Mouse (Mus musculus) thymus, adult 2 months (tissue): Measurements from ENCODE around the gene Yipf2. TPM values are rescaled to one million over a fixed set of nuclear protein-coding genes. Genes with fewer than 3 reads are reported as not detected.

Experiments
- DNase-seq: peaks from one replicate; pipeline ENCODE4 v3.0.0; 2021
- H3K27ac ChIP-seq: fragments of 200-500 bp; 2 replicates; pipeline ENCODE4 v1.5.1; 2012; ENCODE audit warnings: low read length, control low read depth; ENCODE audit not compliant: control insufficient read depth, insufficient read depth
- H3K27me3 ChIP-seq: fragments of 200-500 bp; 2 replicates; pipeline ENCODE4 v1.6.1; 2012; ENCODE audit warnings: mild to moderate bottlenecking, low read length, moderate library complexity, mixed read lengths; ENCODE audit not compliant: control insufficient read depth, insufficient read depth
- H3K36me3 ChIP-seq: fragments of 200-500 bp; 2 replicates; pipeline ENCODE4 v1.6.1; 2012; ENCODE audit warnings: mild to moderate bottlenecking, low read length, moderate library complexity; ENCODE audit not compliant: control insufficient read depth, insufficient read depth
- H3K4me1 ChIP-seq: fragments of 200-500 bp; replicated peaks from 2 replicates; pipeline ENCODE4 v1.6.1; 2012; ENCODE audit warnings: low read length; ENCODE audit not compliant: control insufficient read depth, insufficient read depth
- H3K4me3 ChIP-seq: fragments of 200-500 bp; 2 replicates; pipeline ENCODE4 v1.5.1; 2012; ENCODE audit warnings: mild to moderate bottlenecking, low read length, control low read depth, moderate library complexity; ENCODE audit not compliant: control insufficient read depth, insufficient read depth
- CTCF ChIP-seq: fragments of 200-500 bp; IDR thresholded peaks from 2 replicates; pipeline ENCODE4 v1.5.1; 2012; ENCODE audit warnings: mild to moderate bottlenecking, control low read depth, low read length, moderate library complexity, borderline replicate concordance; ENCODE audit not compliant: control insufficient read depth, poor library complexity, insufficient read depth; ENCODE audit errors: extremely low read depth
- POLR2A ChIP-seq: fragments of 200-500 bp; IDR thresholded peaks from 2 replicates; pipeline ENCODE4 v1.6.1; 2012; ENCODE audit warnings: mild to moderate bottlenecking, low read length, control low read depth, moderate library complexity; ENCODE audit not compliant: control insufficient read depth, poor library complexity, insufficient read depth; ENCODE audit errors: extremely low read depth
- WGBS: fragments of 180-500 bp; shearing (Covaris S2); methylation state at CpG from one replicate; pipeline ENCODE4 v1.1.7; 2018; 5-methylcytosine and 5-hydroxymethylcytosine counted together
- polyA plus RNA-seq: library from polyadenylated mRNA; depleted of rRNA; stranded (reverse); fragments of >200 nt; gene quantifications from 2 replicates; pipeline ENCODE4 v1.2.3, GENCODE M21; 2012

The Yipf2 gene
- polyA plus RNA-seq, 1 experiment: 50.6 TPM

- DNase-seq: peak; percentile 44
- TF ChIP-seq POLR2A (no peak; the same call in 1 of the 2 replicates), CTCF (peak; percentile 7; the same call in 1 of the 2 replicates)
- H3K4me1 ChIP-seq: peaks cover 18% of the 10 kb centered on the region
- H3K36me3 ChIP-seq: no peaks in the 10 kb centered on the region
- H3K4me3 ChIP-seq: peak overlapping the region; percentile 90
- WGBS: under 1% methylated on average over 69 of the region's 69 CpGs
- H3K27ac ChIP-seq: peak overlapping the region; percentile 54
- no peaks in the 10 kb centered on the region for H3K27me3 ChIP-seq
Observed at GRCm38 (mm10) chr9:21593122-21593721, 594 bp upstream of the Yipf2 start.

- Histone ChIP-seq H3K27ac (peak overlapping the region; percentile 4; the same call in 1 of the 2 replicates), H3K4me3 (peak overlapping the region; percentile 90), H3K4me1 (peaks cover 18% of the 10 kb centered on the region), H3K27me3 (no peaks in the 10 kb centered on the region), H3K36me3 (no peaks in the 10 kb centered on the region)
- no peak for DNase-seq
- no peak for TF ChIP-seq POLR2A
- TF ChIP-seq CTCF: no peak
- WGBS: 14% methylated on average over 17 of the region's 17 CpGs
Observed at GRCm38 (mm10) chr9:21591831-21592702, 561 bp downstream of the Yipf2 start.

GRCm38 (mm10) chr9:21591127-21591830, 1.3 kb downstream of the Yipf2 start:
- Histone ChIP-seq H3K4me1 (peaks cover 18% of the 10 kb centered on the region), H3K27me3 (no peaks in the 10 kb centered on the region), H3K36me3 (peaks cover 1% of the 10 kb centered on the region; the same call in 1 of the 2 replicates), H3K27ac (no peak overlapping the region), H3K4me3 (no peak overlapping the region)
- 88% methylated on average over 6 of the region's 6 CpGs for WGBS
- TF ChIP-seq CTCF (no peak), POLR2A (no peak)
- no peak for DNase-seq

GRCm38 (mm10) chr9:21589538-21589937, 3.1 kb downstream of the Yipf2 start:
- Histone ChIP-seq H3K36me3 (peaks cover 5% of the 10 kb centered on the region; the same call in 1 of the 2 replicates), H3K27ac (no peak overlapping the region), H3K27me3 (no peaks in the 10 kb centered on the region), H3K4me3 (no peak overlapping the region), H3K4me1 (peaks cover 18% of the 10 kb centered on the region)
- TF ChIP-seq POLR2A (no peak), CTCF (no peak)
- DNase-seq: no peak
- WGBS: 97% methylated on average over 5 of the region's 5 CpGs

- H3K4me1 ChIP-seq: peaks cover 7% of the 10 kb centered on the region
- H3K27me3 ChIP-seq: no peaks in the 10 kb centered on the region
- no peak for DNase-seq
- WGBS: 93% methylated on average over 8 of the region's 8 CpGs
- peaks cover 5% of the 10 kb centered on the region; the same call in 1 of the 2 replicates for H3K36me3 ChIP-seq
- H3K27ac ChIP-seq: no peak overlapping the region
- TF ChIP-seq POLR2A: no peak
- no peak for TF ChIP-seq CTCF
- H3K4me3 ChIP-seq: no peak overlapping the region
Observed at GRCm38 (mm10) chr9:21588350-21588749, 4.3 kb downstream of the Yipf2 start.
